Mouse (Mus musculus): ENCODE measurements around the gene Nod1. TPM values are rescaled to one million over a fixed set of nuclear protein-coding genes. Genes with fewer than 3 reads are reported as not detected.

Gene Nod1
- 13.5 and 18.3 TPM in 2 replicates for polyA plus RNA-seq (2012; rRNA removed)

GRCm38 (mm10) chr6:54972111-54972928, at the start of gene Nod1:
Nod1 (minus strand) TSS chr6:54972612.
- Histone ChIP-seq H3K27me3 (ENCODE audit: control insufficient read depth, insufficient read depth, low read length) (no peaks in the 10 kb centered on the region), H3K27ac (ENCODE audit: control insufficient read depth, insufficient read depth, low read length) (no peak within 1 kb of the TSS), H3K36me3 (ENCODE audit: control insufficient read depth, insufficient read depth, low read length) (no peaks in the 10 kb centered on the region), H3K4me3 (ENCODE audit: control insufficient read depth, insufficient read depth, low read length) (peak within 1 kb of the TSS; percentile 65), H3K4me1 (replicated peaks; ENCODE audit: control insufficient read depth, insufficient read depth, low read length) (0 out of 2 replicates have a peak, but pooled peaks cover 5% of the 10 kb centered on the region)
- TF ChIP-seq POLR2A (IDR thresholded peaks at IDR 0.05; ENCODE audit: control insufficient read depth, extremely low read depth, insufficient read depth, low read length, poor library complexity), result no peak
- TF ChIP-seq CTCF (IDR thresholded peaks at IDR 0.05; ENCODE audit: borderline replicate concordance, control insufficient read depth, extremely low read depth, insufficient read depth, low read length, poor library complexity), result 0 out of 2 replicates have a peak, but pooled peaks have one; percentile 21
- WGBS, result 3% methylated on average over 53 of the region's 53 CpGs
- DNase-seq, result peak; percentile 68

GRCm38 (mm10) chr6:55021806-55022205, 49.4 kb upstream of the Nod1 start:
- no peak for DNase-seq
- H3K27me3 ChIP-seq (ENCODE audit: control insufficient read depth, insufficient read depth, low read length), result no peaks in the 10 kb centered on the region
- TF ChIP-seq POLR2A (IDR thresholded peaks at IDR 0.05; ENCODE audit: control insufficient read depth, extremely low read depth, insufficient read depth, low read length, poor library complexity) (no peak), CTCF (IDR thresholded peaks at IDR 0.05; ENCODE audit: borderline replicate concordance, control insufficient read depth, extremely low read depth, insufficient read depth, low read length, poor library complexity) (no peak)
- H3K4me3 ChIP-seq (ENCODE audit: control insufficient read depth, insufficient read depth, low read length), result no peak overlapping the region
- H3K27ac ChIP-seq (ENCODE audit: control insufficient read depth, insufficient read depth, low read length), result no peak overlapping the region
- WGBS, result 90% methylated on average over 7 of the region's 7 CpGs
- H3K4me1 ChIP-seq (replicated peaks; ENCODE audit: control insufficient read depth, insufficient read depth, low read length), result 0 out of 2 replicates have a peak, but pooled peaks cover under 1% of the 10 kb centered on the region
- no peaks in the 10 kb centered on the region for H3K36me3 ChIP-seq (ENCODE audit: control insufficient read depth, insufficient read depth, low read length)

GRCm38 (mm10) chr6:55018417-55018816, 46.0 kb upstream of the Nod1 start:
- WGBS, result 90% methylated on average over 2 of the region's 2 CpGs
- Histone ChIP-seq H3K27ac (ENCODE audit: control insufficient read depth, insufficient read depth, low read length) (no peak overlapping the region), H3K27me3 (ENCODE audit: control insufficient read depth, insufficient read depth, low read length) (no peaks in the 10 kb centered on the region), H3K4me3 (ENCODE audit: control insufficient read depth, insufficient read depth, low read length) (no peak overlapping the region), H3K4me1 (replicated peaks; ENCODE audit: control insufficient read depth, insufficient read depth, low read length) (0 out of 2 replicates have a peak, but pooled peaks cover 6% of the 10 kb centered on the region), H3K36me3 (ENCODE audit: control insufficient read depth, insufficient read depth, low read length) (no peaks in the 10 kb centered on the region)
- TF ChIP-seq CTCF (IDR thresholded peaks at IDR 0.05; ENCODE audit: borderline replicate concordance, control insufficient read depth, extremely low read depth, insufficient read depth, low read length, poor library complexity), result no peak
- TF ChIP-seq POLR2A (IDR thresholded peaks at IDR 0.05; ENCODE audit: control insufficient read depth, extremely low read depth, insufficient read depth, low read length, poor library complexity), result no peak
- DNase-seq, result no peak

GRCm38 (mm10) chr6:55016710-55017583, 44.5 kb upstream of the Nod1 start:
- H3K27me3 ChIP-seq (ENCODE audit: control insufficient read depth, insufficient read depth, low read length), result no peaks in the 10 kb centered on the region
- 0 out of 2 replicates have a peak, but pooled peaks cover 6% of the 10 kb centered on the region for H3K4me1 ChIP-seq (replicated peaks; ENCODE audit: control insufficient read depth, insufficient read depth, low read length)
- H3K4me3 ChIP-seq (ENCODE audit: control insufficient read depth, insufficient read depth, low read length), result no peak overlapping the region
- H3K27ac ChIP-seq (ENCODE audit: control insufficient read depth, insufficient read depth, low read length), result no peak overlapping the region
- H3K36me3 ChIP-seq (ENCODE audit: control insufficient read depth, insufficient read depth, low read length), result no peaks in the 10 kb centered on the region
- WGBS, result 28% methylated on average over 15 of the region's 15 CpGs
- DNase-seq, result peak; percentile 48
- TF ChIP-seq CTCF (IDR thresholded peaks at IDR 0.05; ENCODE audit: borderline replicate concordance, control insufficient read depth, extremely low read depth, insufficient read depth, low read length, poor library complexity) (no peak), POLR2A (IDR thresholded peaks at IDR 0.05; ENCODE audit: control insufficient read depth, extremely low read depth, insufficient read depth, low read length, poor library complexity) (no peak)

GRCm38 (mm10) chr6:55016236-55016635, 43.8 kb upstream of the Nod1 start:
- no peaks in the 10 kb centered on the region for H3K36me3 ChIP-seq (ENCODE audit: control insufficient read depth, insufficient read depth, low read length)

GRCm38 (mm10) chr6:55014184-55014583, 41.8 kb upstream of the Nod1 start:
- no peak for DNase-seq
- TF ChIP-seq POLR2A (IDR thresholded peaks at IDR 0.05; ENCODE audit: control insufficient read depth, extremely low read depth, insufficient read depth, low read length, poor library complexity) (no peak), CTCF (IDR thresholded peaks at IDR 0.05; ENCODE audit: borderline replicate concordance, control insufficient read depth, extremely low read depth, insufficient read depth, low read length, poor library complexity) (no peak)
- Histone ChIP-seq H3K4me3 (ENCODE audit: control insufficient read depth, insufficient read depth, low read length) (no peak overlapping the region), H3K36me3 (ENCODE audit: control insufficient read depth, insufficient read depth, low read length) (no peaks in the 10 kb centered on the region), H3K27me3 (ENCODE audit: control insufficient read depth, insufficient read depth, low read length) (no peaks in the 10 kb centered on the region), H3K27ac (ENCODE audit: control insufficient read depth, insufficient read depth, low read length) (no peak overlapping the region), H3K4me1 (replicated peaks; ENCODE audit: control insufficient read depth, insufficient read depth, low read length) (0 out of 2 replicates have a peak, but pooled peaks cover 6% of the 10 kb centered on the region)
- 95% methylated on average over 3 of the region's 3 CpGs for WGBS

More at GRCm38 (mm10) chr6:55016236-55016635, 43.8 kb upstream of the Nod1 start:
- WGBS, result 7% methylated on average over 5 of the region's 5 CpGs
- Histone ChIP-seq H3K27me3 (ENCODE audit: control insufficient read depth, insufficient read depth, low read length) (no peaks in the 10 kb centered on the region), H3K27ac (ENCODE audit: control insufficient read depth, insufficient read depth, low read length) (no peak overlapping the region), H3K4me3 (ENCODE audit: control insufficient read depth, insufficient read depth, low read length) (no peak overlapping the region), H3K4me1 (replicated peaks; ENCODE audit: control insufficient read depth, insufficient read depth, low read length) (0 out of 2 replicates have a peak, but pooled peaks cover 6% of the 10 kb centered on the region)
- DNase-seq, result peak; percentile 48
- TF ChIP-seq CTCF (IDR thresholded peaks at IDR 0.05; ENCODE audit: borderline replicate concordance, control insufficient read depth, extremely low read depth, insufficient read depth, low read length, poor library complexity) (no peak), POLR2A (IDR thresholded peaks at IDR 0.05; ENCODE audit: control insufficient read depth, extremely low read depth, insufficient read depth, low read length, poor library complexity) (no peak)

Measured in thymus, adult 2 months (tissue).